Mouse (Mus musculus): ENCODE data around the gene Vipr2. TPM values are rescaled to one million over a fixed set of nuclear protein-coding genes. Genes with fewer than 3 reads are reported as not detected.

Vipr2 gene
- polyA plus RNA-seq, 1 experiment from 2014 or later: 17.1 TPM

DNA sequence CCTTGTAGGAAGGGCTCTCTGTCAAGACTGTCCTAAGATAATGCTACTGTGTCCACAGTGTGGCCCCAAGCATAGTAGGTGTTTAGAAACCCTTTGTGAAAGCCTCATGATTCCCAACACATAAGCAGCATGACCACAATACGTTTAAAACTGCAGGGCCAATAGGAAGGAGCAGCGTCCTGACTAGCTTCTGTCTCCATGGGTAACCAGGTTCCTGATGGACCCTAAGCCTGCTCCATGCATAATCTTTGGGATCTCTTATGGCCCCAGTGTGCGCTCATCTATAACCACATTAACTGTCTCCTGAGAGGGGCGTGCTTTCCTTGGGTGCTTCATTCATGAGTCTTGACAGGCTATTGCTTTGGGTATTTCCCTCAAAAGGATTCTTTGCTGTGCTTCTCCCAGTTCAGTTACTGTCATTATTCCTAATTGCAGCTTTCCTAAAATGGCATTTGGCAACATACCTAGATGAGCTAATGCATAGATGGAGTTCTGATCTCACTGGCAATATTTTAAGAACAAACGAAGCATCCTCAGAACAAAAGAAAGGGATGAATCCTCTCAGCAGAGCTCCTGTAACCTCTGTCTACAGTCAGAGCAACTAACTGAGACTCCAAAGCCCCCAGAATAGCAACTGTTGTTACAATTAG, 9.6 kb downstream of the Vipr2 start:
- Histone ChIP-seq H3K27ac (ENCODE audit: low read length) (no peak overlapping the region), H3K4me1 (ENCODE audit: control insufficient read depth, insufficient read depth, low read length) (no peaks in the 10 kb centered on the region), H3K4me3 (ENCODE audit: low read depth, low read length) (no peak overlapping the region), H3K27me3 (ENCODE audit: control insufficient read depth, insufficient read depth, low read length) (no peaks in the 10 kb centered on the region), H3K4me2 (replicated peaks; ENCODE audit: low read depth, low read length) (no peak overlapping the region), H3K36me3 (ENCODE audit: control insufficient read depth, insufficient read depth, low read length) (no peaks in the 10 kb centered on the region), H3K9ac (replicated peaks; ENCODE audit: low read depth, low read length) (no peak overlapping the region), H3K9me3 (ENCODE audit: control insufficient read depth, low read depth, low read length) (no peaks in the 10 kb centered on the region)
- 86% methylated on average over 5 of the region's 5 CpGs for WGBS
- no peak for ATAC-seq (ENCODE audit: insufficient number of reproducible peaks, insufficient read depth, low FRiP score, low read depth)

DNA sequence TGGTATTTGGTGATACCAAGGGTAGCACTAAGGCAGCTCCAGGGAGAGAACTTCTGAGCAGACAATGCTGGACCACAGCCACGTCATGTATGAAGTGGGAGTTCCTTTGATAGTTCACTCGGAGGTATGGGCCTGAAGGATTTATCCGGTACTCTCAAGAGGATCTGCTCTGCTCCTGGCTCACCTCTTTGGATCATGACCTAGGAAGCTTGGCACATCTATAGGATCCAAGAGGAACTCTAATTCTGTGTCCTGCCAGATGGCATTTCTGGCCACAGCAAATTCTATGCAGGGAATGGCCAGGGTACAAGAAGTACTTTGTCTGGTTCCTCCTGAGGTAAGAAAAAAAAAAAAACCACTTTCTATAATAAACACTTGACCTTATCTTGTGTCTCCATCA, 12.3 kb downstream of the Vipr2 start:
- Histone ChIP-seq H3K27ac (ENCODE audit: low read length) (no peak overlapping the region), H3K4me3 (ENCODE audit: low read depth, low read length) (no peak overlapping the region), H3K9me3 (ENCODE audit: control insufficient read depth, low read depth, low read length) (no peaks in the 10 kb centered on the region), H3K4me1 (ENCODE audit: control insufficient read depth, insufficient read depth, low read length) (no peaks in the 10 kb centered on the region), H3K36me3 (ENCODE audit: control insufficient read depth, insufficient read depth, low read length) (no peaks in the 10 kb centered on the region), H3K27me3 (ENCODE audit: control insufficient read depth, insufficient read depth, low read length) (no peaks in the 10 kb centered on the region), H3K9ac (replicated peaks; ENCODE audit: low read depth, low read length) (no peak overlapping the region), H3K4me2 (replicated peaks; ENCODE audit: low read depth, low read length) (no peak overlapping the region)
- WGBS: 84% methylated on average over 3 of the region's 3 CpGs
- no peak for ATAC-seq (ENCODE audit: insufficient number of reproducible peaks, insufficient read depth, low FRiP score, low read depth)

DNA sequence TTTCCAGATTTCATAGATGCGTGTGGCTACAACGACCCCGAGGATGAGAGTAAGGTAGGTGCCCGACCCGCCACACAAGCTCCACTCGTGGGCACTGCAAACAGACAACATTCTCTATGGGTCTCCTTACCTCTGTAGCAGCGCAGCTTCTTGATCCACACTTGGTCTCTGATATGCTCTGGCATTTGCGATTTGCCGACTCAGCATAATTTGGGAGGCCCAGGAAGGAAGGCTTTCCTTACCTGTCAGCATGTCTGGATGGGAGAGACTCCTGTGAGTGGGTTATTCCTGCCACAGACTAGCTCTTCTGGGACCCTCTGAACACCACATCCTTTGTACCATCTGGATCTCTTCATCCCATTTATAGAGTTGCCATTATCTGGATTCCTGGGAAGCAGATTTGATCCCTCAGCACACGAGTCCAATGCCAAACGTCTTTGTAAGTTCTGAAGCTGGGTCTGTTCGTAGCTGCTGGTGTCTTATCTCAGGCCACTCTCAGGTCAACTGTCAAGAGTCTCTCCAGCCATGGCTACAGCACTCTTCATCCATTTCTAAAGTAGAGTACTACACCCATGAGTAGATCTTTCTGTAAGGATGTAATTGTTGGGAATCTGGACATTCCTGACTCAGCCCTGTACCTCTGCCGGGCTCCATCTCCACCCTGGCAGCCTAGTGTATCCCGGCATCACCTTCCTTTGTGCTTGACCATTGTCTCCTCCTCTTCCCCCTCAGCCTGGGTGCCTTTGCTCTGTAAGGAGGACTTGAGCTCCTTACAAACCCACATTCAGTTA, 17.4 kb downstream of the Vipr2 start:
- WGBS: 84% methylated on average over 14 of the region's 14 CpGs
- no peak overlapping the region for H3K9ac ChIP-seq (replicated peaks; ENCODE audit: low read depth, low read length)
- H3K27ac ChIP-seq (ENCODE audit: low read length): no peak overlapping the region
- H3K4me3 ChIP-seq (ENCODE audit: low read depth, low read length): no peak overlapping the region
- no peaks in the 10 kb centered on the region for H3K4me1 ChIP-seq (ENCODE audit: control insufficient read depth, insufficient read depth, low read length)
- ATAC-seq (ENCODE audit: insufficient number of reproducible peaks, insufficient read depth, low FRiP score, low read depth): no peak
- H3K4me2 ChIP-seq (replicated peaks; ENCODE audit: low read depth, low read length): no peak overlapping the region
- no peaks in the 10 kb centered on the region for H3K9me3 ChIP-seq (ENCODE audit: control insufficient read depth, low read depth, low read length)
- no peaks in the 10 kb centered on the region for H3K36me3 ChIP-seq (ENCODE audit: control insufficient read depth, insufficient read depth, low read length)
- no peaks in the 10 kb centered on the region for H3K27me3 ChIP-seq (ENCODE audit: control insufficient read depth, insufficient read depth, low read length)

DNA sequence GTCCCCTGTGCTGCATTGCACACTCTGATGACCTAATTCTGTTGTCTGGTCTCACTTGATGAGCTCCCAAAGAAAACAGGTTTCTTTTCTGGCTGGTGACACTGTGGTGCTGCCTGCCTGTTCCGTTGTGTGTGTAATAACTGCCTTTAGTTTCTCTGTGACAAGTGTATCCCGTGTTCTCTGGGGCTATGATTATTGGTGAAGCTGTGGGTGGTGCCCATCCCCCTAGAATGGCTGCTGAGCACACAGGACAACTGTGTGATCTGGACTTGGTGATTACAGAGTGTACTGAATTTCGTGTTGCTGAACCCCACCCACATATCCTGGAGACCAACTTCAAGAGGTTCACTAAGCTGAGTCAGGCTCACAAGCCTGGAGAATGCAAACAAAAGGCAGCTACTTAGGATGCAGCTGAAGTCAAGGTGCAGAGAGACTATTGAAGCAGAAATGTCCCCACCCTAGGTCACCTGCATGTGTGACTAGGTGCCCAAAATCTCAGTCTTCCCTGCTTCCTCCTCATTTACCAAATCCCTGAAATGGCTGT, 18.9 kb downstream of the Vipr2 start:
- ATAC-seq (ENCODE audit: insufficient number of reproducible peaks, insufficient read depth, low FRiP score, low read depth): no peak
- Histone ChIP-seq H3K27me3 (ENCODE audit: control insufficient read depth, insufficient read depth, low read length) (no peaks in the 10 kb centered on the region), H3K4me1 (ENCODE audit: control insufficient read depth, insufficient read depth, low read length) (no peaks in the 10 kb centered on the region), H3K9ac (replicated peaks; ENCODE audit: low read depth, low read length) (no peak overlapping the region), H3K9me3 (ENCODE audit: control insufficient read depth, low read depth, low read length) (no peaks in the 10 kb centered on the region), H3K36me3 (ENCODE audit: control insufficient read depth, insufficient read depth, low read length) (no peaks in the 10 kb centered on the region), H3K4me2 (replicated peaks; ENCODE audit: low read depth, low read length) (no peak overlapping the region), H3K4me3 (ENCODE audit: low read depth, low read length) (no peak overlapping the region), H3K27ac (ENCODE audit: low read length) (no peak overlapping the region)
- WGBS: 60% methylated on average over 3 of the region's 3 CpGs

DNA sequence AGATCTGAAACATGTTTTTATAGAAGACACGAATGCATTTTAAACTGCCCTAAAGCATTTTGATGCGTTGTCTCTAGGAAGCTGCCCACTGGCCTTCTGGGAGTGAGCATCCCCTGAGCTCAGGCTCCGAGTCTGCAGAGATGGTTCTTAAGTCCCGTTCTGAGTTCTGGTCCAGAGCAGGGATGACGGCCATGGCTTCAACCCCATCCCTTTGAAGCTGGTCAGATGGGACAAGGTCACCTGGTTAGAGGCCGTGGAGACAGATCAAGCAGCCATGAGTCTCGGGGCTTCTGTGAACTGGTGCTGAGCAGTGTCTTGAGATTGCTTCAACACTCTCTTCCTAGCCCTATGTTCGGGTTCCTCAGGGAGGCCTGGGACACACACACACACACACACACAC, 19.6 kb downstream of the Vipr2 start:
- 85% methylated on average over 8 of the region's 8 CpGs for WGBS
- Histone ChIP-seq H3K4me2 (replicated peaks; ENCODE audit: low read depth, low read length) (no peak overlapping the region), H3K27me3 (ENCODE audit: control insufficient read depth, insufficient read depth, low read length) (no peaks in the 10 kb centered on the region), H3K4me3 (ENCODE audit: low read depth, low read length) (no peak overlapping the region), H3K9ac (replicated peaks; ENCODE audit: low read depth, low read length) (no peak overlapping the region), H3K9me3 (ENCODE audit: control insufficient read depth, low read depth, low read length) (no peaks in the 10 kb centered on the region), H3K27ac (ENCODE audit: low read length) (no peak overlapping the region), H3K4me1 (ENCODE audit: control insufficient read depth, insufficient read depth, low read length) (no peaks in the 10 kb centered on the region), H3K36me3 (ENCODE audit: control insufficient read depth, insufficient read depth, low read length) (no peaks in the 10 kb centered on the region)
- no peak for ATAC-seq (ENCODE audit: insufficient number of reproducible peaks, insufficient read depth, low FRiP score, low read depth)

DNA sequence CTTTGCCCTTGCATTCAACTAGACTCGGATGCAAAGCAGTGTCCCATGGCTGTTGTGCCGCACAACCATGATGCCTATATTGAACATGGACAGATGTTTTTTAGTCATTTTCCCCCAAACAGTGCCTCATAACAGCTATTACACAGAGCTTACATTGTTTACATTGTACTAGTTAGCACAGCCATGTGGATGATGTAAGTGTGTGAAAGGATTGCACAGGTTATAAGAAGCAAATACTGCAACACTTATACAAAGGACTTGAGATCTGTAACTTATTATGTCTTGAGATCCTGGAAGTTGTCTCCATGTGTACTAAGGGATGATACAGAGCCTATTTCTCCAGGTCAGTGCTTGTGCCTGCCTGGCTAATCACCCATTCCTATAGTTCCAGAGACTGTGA, 24.4 kb downstream of the Vipr2 start:
- ATAC-seq (ENCODE audit: insufficient number of reproducible peaks, insufficient read depth, low FRiP score, low read depth): no peak
- Histone ChIP-seq H3K9me3 (ENCODE audit: control insufficient read depth, low read depth, low read length) (no peaks in the 10 kb centered on the region), H3K27ac (ENCODE audit: low read length) (no peak overlapping the region), H3K9ac (replicated peaks; ENCODE audit: low read depth, low read length) (no peak overlapping the region), H3K4me2 (replicated peaks; ENCODE audit: low read depth, low read length) (no peak overlapping the region), H3K36me3 (ENCODE audit: control insufficient read depth, insufficient read depth, low read length) (no peaks in the 10 kb centered on the region), H3K27me3 (ENCODE audit: control insufficient read depth, insufficient read depth, low read length) (no peaks in the 10 kb centered on the region), H3K4me3 (ENCODE audit: low read depth, low read length) (no peak overlapping the region), H3K4me1 (ENCODE audit: control insufficient read depth, insufficient read depth, low read length) (no peaks in the 10 kb centered on the region)
- whole genome bisulfite sequencing: 81% methylated on average over 2 of the region's 2 CpGs

DNA sequence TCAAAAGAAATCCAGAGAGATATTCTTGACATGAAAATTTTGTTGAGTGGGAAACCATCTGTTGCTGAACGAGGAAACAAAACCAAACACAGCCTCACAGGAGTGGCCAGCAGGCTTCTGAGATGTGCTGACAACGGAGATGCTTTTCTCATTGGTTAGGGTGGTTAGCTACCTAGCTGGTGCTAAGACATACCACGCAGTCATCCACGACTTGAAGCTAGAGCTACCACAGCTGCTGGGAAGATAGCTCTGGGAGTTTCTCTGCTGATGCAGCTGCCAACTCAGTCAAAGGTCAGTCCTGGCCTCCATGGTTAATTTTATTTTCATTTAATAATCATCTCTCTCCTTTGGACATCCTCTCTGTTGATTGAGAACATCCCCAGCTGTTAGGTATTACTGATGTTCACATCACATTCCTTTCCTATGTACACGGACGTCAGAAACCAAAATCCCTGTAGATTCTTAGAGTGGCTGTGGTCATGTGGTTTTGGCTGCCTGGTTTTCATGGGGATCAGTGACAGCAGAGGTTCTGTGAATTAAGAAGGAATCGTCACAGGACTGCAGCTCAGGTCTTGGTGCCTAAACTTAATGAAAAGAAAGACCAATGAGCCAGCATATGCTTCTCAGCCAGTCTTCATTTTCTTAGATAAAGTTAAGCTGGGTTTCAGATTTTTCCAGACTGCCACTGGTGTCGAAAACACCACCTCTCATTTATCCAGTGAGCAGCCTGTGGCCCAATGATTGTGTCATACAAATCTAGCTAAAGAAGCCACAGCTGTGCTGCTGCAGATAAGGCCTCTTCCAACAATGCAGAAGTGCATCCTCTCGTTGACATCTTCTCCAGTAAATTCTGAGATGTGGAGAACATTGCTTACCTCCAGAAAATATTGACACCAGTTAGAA, 32.2 kb downstream of the Vipr2 start:
- no peak overlapping the region for H3K27ac ChIP-seq (ENCODE audit: low read length)
- no peak overlapping the region for H3K9ac ChIP-seq (replicated peaks; ENCODE audit: low read depth, low read length)
- ATAC-seq (ENCODE audit: insufficient number of reproducible peaks, insufficient read depth, low FRiP score, low read depth): no peak
- no peak overlapping the region for H3K4me2 ChIP-seq (replicated peaks; ENCODE audit: low read depth, low read length)
- H3K27me3 ChIP-seq (ENCODE audit: control insufficient read depth, insufficient read depth, low read length): no peaks in the 10 kb centered on the region
- H3K4me3 ChIP-seq (ENCODE audit: low read depth, low read length): no peak overlapping the region
- H3K9me3 ChIP-seq (ENCODE audit: control insufficient read depth, low read depth, low read length): peaks cover 7% of the 10 kb centered on the region; the same call in 1 of the 2 replicates
- 63% methylated on average over 9 of the region's 9 CpGs for WGBS
- H3K36me3 ChIP-seq (ENCODE audit: control insufficient read depth, insufficient read depth, low read length): no peaks in the 10 kb centered on the region
- H3K4me1 ChIP-seq (ENCODE audit: control insufficient read depth, insufficient read depth, low read length): no peaks in the 10 kb centered on the region

DNA sequence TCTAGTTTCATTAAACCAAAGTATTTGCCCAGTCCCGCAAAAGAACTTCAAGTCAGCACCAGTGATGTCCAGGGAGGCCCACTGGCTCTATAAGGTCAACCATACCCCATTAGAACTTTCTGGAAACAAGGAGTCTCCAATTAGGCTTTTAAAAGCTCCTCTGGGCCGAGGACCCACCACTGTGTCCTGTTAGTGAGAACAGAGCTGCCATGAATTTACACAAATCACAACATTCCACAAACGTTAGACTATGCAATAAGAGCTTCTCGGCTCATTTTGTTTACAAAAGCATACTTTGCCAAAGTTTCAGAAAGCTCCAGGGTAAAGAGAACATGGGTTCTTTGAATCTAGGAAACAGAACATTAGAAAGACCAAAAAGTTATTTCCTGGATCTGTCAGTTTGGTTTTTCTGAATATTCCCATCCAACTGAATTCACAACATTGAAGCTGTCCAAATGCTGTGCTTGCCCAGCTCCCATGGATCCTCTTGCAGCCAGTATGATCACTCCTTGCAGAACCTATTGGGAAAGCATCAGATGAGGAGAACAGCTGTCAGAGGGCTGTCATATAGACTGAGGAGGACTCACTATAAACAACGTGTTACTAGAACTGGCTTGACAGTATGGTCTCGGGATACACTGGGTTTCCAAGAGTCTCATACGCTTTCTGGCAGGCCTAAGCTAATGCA, 33.6 kb downstream of the Vipr2 start:
- WGBS: 54% methylated on average over 7 of the region's 7 CpGs
- Histone ChIP-seq H3K9me3 (ENCODE audit: control insufficient read depth, low read depth, low read length) (peaks cover 7% of the 10 kb centered on the region; the same call in 1 of the 2 replicates), H3K4me3 (ENCODE audit: low read depth, low read length) (no peak overlapping the region), H3K4me1 (ENCODE audit: control insufficient read depth, insufficient read depth, low read length) (no peaks in the 10 kb centered on the region), H3K27me3 (ENCODE audit: control insufficient read depth, insufficient read depth, low read length) (no peaks in the 10 kb centered on the region), H3K36me3 (ENCODE audit: control insufficient read depth, insufficient read depth, low read length) (no peaks in the 10 kb centered on the region), H3K4me2 (replicated peaks; ENCODE audit: low read depth, low read length) (no peak overlapping the region), H3K27ac (ENCODE audit: low read length) (no peak overlapping the region), H3K9ac (replicated peaks; ENCODE audit: low read depth, low read length) (no peak overlapping the region)
- ATAC-seq (ENCODE audit: insufficient number of reproducible peaks, insufficient read depth, low FRiP score, low read depth): no peak
